Mouse (Mus musculus) stomach, postnatal 0 days (tissue): ENCODE results near the gene Cdh20. TPM values are rescaled to one million over a fixed set of nuclear protein-coding genes. Genes with fewer than 3 reads are reported as not detected.

Experiments used
- ATAC-seq: fragments of 200-750 bp; cut with Nextera tagmentation; 2 replicates; pipeline ENCODE4 v1.8.0; 2017; ENCODE audit not compliant: low FRiP score, low TSS enrichment
- DNase-seq: peaks from one replicate; pipeline ENCODE4 v3.0.0-alpha.2; 2016; ENCODE audit warnings: low spot score
- H3K27ac ChIP-seq: fragments of 300-500 bp; sonication (generic); replicated peaks from 2 replicates; pipeline ENCODE4 v1.5.1; 2014; ENCODE audit warnings: mild to moderate bottlenecking, control low read depth
- H3K27me3 ChIP-seq: fragments of 300-500 bp; sonication (generic); 2 replicates; pipeline ENCODE4 v1.6.1; 2014; ENCODE audit warnings: low read length; ENCODE audit not compliant: control insufficient read depth, insufficient read depth
- H3K36me3 ChIP-seq: fragments of 300-500 bp; sonication (generic); 2 replicates; pipeline ENCODE4 v1.6.1; 2014; ENCODE audit warnings: low read length, mixed read lengths; ENCODE audit not compliant: control insufficient read depth, insufficient read depth
- H3K4me1 ChIP-seq: fragments of 300-500 bp; sonication (generic); replicated peaks from 2 replicates; pipeline ENCODE4 v1.6.1; 2014; ENCODE audit warnings: antibody characterized with exemption; ENCODE audit not compliant: control insufficient read depth, insufficient read depth
- H3K4me2 ChIP-seq: fragments of 300-500 bp; sonication (generic); replicated peaks from 2 replicates; pipeline ENCODE4 v1.6.1; 2014; ENCODE audit warnings: low read depth, mild to moderate bottlenecking, control low read depth, moderate library complexity
- H3K4me3 ChIP-seq: fragments of 300-500 bp; sonication (generic); 2 replicates; pipeline ENCODE4 v1.5.1; 2014; ENCODE audit warnings: low read depth, low read length, control low read depth
- H3K9ac ChIP-seq: fragments of 300-500 bp; sonication (generic); 2 replicates; pipeline ENCODE4 v1.6.1; 2014; ENCODE audit warnings: mild to moderate bottlenecking, low read length, control low read depth, mixed read lengths
- H3K9me3 ChIP-seq: fragments of 300-500 bp; sonication (generic); 2 replicates; pipeline ENCODE4 v1.6.1; 2016; ENCODE audit warnings: low read length; ENCODE audit not compliant: control insufficient read depth
- CTCF ChIP-seq: IDR thresholded peaks from 2 replicates; pipeline ENCODE4 v1.5.1; 2016; ENCODE audit warnings: antibody characterized with exemption, low read depth, mild to moderate bottlenecking, moderate library complexity
- EP300 ChIP-seq: optimal IDR thresholded peaks from 2 replicates; pipeline ENCODE3; 2016; ENCODE audit warnings: antibody characterized with exemption
- WGBS: fragments of 180-500 bp; shearing (Covaris S2); extraction: QIAGEN DNeasy Blood & Tissue Kit; methylation state at CpG from one replicate; pipeline ENCODE4 v1.1.7; 2014; 5-methylcytosine and 5-hydroxymethylcytosine counted together
- polyA plus RNA-seq: library from polyadenylated mRNA; unstranded; fragments of >200 nt; fragmentation: Nextera tagmentation; extraction: Ambion mirVana; gene quantifications from 2 replicates; pipeline ENCODE4 v1.2.1, GENCODE M21; 2015

Gene Cdh20
- polyA plus RNA-seq, 1 experiment from 2014 or later: 0.10 TPM

DNA sequence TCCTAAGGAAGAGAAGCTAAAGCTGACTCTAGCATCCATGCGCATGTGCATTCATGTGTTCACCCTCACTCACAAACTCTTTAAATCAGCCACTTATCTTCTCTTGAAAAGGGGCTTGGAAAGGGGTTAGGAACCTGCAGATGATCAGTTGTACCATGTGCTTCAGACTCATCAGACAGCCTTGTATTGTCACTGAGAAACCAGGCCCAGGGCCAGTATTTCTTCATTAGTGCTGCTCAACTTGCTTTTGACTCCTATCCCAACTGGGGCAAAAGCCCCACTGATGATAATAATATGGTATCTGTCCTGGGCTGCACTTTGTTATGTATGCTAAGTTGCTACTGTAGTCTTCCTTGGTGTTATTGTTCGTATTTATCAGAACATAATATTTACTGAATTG lies 38.9 kb downstream of the Cdh20 start:
- H3K9me3 ChIP-seq: no peaks in the 10 kb centered on the region
- no peak for TF ChIP-seq EP300
- TF ChIP-seq CTCF: no peak
- H3K36me3 ChIP-seq: no peaks in the 10 kb centered on the region
- H3K4me1 ChIP-seq: no peaks in the 10 kb centered on the region
- H3K4me2 ChIP-seq: no peak overlapping the region
- H3K27me3 ChIP-seq: no peaks in the 10 kb centered on the region
- no peak overlapping the region for H3K9ac ChIP-seq
- no peak overlapping the region for H3K4me3 ChIP-seq
- ATAC-seq: no peak
- 85% methylated on average over 2 of the region's 2 CpGs for WGBS
- no peak for DNase-seq
- no peak overlapping the region for H3K27ac ChIP-seq

DNA sequence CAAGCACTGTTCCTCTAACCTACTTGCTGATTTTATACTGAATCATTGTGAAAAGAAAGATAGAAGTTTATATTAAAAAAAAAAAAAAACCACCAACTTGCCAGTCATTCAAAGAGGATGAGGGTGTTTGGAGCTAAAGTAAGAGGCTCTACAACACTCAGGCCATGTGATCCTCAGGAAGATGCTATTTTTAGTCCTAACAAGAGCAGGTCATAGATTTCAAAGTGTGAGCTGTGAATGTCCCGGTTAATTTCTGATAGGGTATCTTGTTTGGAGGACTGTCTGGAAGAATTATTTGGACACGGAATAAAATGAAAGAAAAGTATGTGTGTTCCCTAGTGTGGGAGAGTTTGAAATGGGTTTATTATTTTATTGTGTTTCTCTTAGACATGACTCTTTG lies 49.2 kb downstream of the Cdh20 start:
- H3K4me1 ChIP-seq: no peaks in the 10 kb centered on the region
- DNase-seq (no peak), ATAC-seq (no peak)
- H3K27ac ChIP-seq: no peak overlapping the region
- TF ChIP-seq CTCF (no peak), EP300 (no peak)
- H3K9ac ChIP-seq: no peak overlapping the region
- 71% methylated on average over 2 of the region's 2 CpGs for WGBS
- H3K9me3 ChIP-seq: no peaks in the 10 kb centered on the region
- H3K4me2 ChIP-seq: no peak overlapping the region
- no peaks in the 10 kb centered on the region for H3K27me3 ChIP-seq
- no peaks in the 10 kb centered on the region for H3K36me3 ChIP-seq
- no peak overlapping the region for H3K4me3 ChIP-seq

DNA sequence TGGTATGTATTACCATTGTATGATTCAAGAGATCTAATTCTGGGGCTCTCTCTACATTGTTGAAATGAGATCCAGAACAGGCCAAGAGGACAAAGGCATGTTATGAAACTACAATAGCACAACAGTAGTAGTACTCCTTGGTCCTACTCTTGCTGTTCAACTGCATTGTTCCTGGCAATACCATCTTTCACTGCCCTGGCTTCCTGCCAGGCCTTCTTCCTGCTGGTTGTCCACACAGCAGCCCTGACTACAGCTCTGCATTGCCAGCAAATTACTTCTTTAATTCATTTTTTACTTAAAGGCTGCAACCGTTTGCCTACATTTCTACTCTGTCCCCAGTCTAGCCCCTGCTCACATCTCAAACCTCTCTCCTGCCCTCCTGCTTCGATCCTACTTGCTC lies 59.8 kb downstream of the Cdh20 start:
- Histone ChIP-seq H3K4me1 (no peaks in the 10 kb centered on the region), H3K27me3 (no peaks in the 10 kb centered on the region), H3K9me3 (no peaks in the 10 kb centered on the region), H3K9ac (no peak overlapping the region), H3K27ac (no peak overlapping the region), H3K36me3 (no peaks in the 10 kb centered on the region), H3K4me2 (no peak overlapping the region), H3K4me3 (no peak overlapping the region)
- no peak for TF ChIP-seq CTCF
- TF ChIP-seq EP300: no peak
- DNase-seq (no peak), ATAC-seq (no peak)
- WGBS: 89% methylated on average over 2 of the region's 2 CpGs

DNA sequence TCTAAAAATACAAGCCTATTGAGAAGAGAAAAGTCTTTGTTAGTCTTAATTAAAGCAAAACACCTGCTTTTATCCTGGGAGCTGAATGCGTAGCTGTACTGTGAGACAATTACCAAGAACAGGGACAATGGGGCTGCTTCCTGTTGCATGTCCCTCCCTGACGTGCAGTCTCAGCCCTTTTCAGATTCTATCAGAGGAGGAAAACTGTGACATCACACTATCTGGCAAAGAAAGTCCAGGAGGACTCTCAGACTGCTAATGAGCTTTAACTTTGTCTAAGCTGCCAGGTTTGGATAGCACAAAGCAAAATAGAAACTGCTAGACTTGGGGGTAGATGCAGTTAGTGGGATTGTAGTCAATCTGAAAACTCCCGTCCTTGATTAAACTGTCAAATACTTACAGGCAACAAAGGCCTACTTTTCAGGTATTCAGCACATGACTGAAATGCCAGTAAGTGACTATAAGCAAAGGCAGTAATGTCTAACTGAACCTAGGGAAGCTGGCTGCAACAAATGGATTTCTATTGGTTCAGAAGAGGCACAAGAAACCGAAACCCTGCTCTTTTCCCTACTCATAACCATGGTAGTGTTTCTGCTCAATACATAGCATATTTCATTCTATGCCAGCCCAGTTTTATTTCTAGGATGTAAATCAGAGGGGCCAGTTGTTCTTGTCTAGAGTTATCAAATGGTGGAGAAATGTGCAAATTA lies 70.0 kb downstream of the Cdh20 start:
- TF ChIP-seq CTCF (no peak), EP300 (no peak)
- no peak for DNase-seq
- Histone ChIP-seq H3K27me3 (no peaks in the 10 kb centered on the region), H3K36me3 (no peaks in the 10 kb centered on the region), H3K4me2 (no peak overlapping the region), H3K9ac (no peak overlapping the region), H3K4me1 (no peaks in the 10 kb centered on the region), H3K27ac (no peak overlapping the region), H3K4me3 (no peak overlapping the region), H3K9me3 (no peaks in the 10 kb centered on the region)
- 68% methylated on average over 4 of the region's 4 CpGs for WGBS
- no peak for ATAC-seq

DNA sequence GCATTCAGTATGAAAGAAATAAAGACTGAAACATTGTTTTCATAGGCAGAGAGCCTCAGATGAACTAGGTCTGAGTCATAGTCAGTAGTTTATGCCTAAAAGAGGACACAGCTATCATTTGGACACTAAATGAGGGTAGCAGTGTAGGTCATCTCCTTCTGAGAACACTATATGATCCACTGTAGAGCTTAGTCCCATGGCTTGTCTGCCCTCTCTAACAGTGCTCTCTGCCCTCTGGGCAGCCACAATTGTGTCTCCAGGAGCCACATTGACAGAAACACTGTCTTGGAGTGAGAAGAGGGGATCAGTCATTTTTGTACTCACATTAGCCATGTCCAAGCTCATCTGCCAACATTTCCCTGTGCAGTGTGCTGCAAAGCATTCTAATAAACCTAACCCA lies 70.7 kb downstream of the Cdh20 start:
- Histone ChIP-seq H3K36me3 (no peaks in the 10 kb centered on the region), H3K9me3 (no peaks in the 10 kb centered on the region), H3K27ac (no peak overlapping the region), H3K4me3 (no peak overlapping the region), H3K4me2 (no peak overlapping the region), H3K9ac (no peak overlapping the region), H3K27me3 (no peaks in the 10 kb centered on the region), H3K4me1 (no peaks in the 10 kb centered on the region)
- ATAC-seq (no peak), DNase-seq (no peak)
- TF ChIP-seq EP300: no peak
- TF ChIP-seq CTCF: no peak

DNA sequence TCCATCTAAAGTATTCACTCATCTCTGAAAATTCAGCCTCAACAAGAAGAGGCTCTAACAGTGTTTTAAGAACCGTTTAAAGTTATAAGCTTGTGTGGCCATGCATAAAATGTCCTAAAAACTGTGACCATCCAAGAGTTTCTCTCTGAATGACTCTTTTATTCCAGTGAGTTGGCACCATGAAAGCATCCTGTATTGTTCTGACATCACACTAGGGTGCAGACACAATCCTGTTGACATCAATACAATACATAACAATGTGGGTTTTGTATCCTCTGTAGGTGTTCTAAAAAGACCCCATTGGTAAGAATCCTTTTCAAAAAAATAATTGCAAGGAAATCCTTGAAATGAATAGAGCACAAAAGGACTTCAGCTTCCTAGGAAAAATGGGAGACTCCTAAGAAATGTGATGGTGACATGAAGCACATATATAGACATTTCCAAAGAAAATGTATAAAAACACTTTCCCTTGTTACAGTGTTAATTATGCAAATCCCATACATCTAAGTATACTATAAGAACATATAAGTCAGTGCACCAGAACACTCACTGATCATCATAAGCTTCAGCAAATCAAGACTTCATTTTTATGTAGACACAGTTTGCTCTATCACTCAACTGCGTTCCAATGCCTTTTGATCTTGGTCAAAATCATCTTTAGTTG lies 80.1 kb downstream of the Cdh20 start:
- no peaks in the 10 kb centered on the region for H3K4me1 ChIP-seq
- DNase-seq (no peak), ATAC-seq (no peak)
- H3K9me3 ChIP-seq: no peaks in the 10 kb centered on the region
- H3K27me3 ChIP-seq: no peaks in the 10 kb centered on the region
- H3K27ac ChIP-seq: no peak overlapping the region
- H3K36me3 ChIP-seq: no peaks in the 10 kb centered on the region
- no peak for TF ChIP-seq CTCF
- TF ChIP-seq EP300: no peak
- no peak overlapping the region for H3K4me2 ChIP-seq
- no peak overlapping the region for H3K4me3 ChIP-seq
- no peak overlapping the region for H3K9ac ChIP-seq
- WGBS: 75% methylated on average over 2 of the region's 2 CpGs
